Mouse (Mus musculus) heart, postnatal 36 days (tissue): ENCODE measurements around the gene Mtch1. TPM values are rescaled to one million over a fixed set of nuclear protein-coding genes. Genes with fewer than 3 reads are reported as not detected.

Experiments
- DNase-seq, 2 experiments: peaks; one replicate each; pipeline ENCODE4 v3.0.0; 2021 to 2022
- intact Hi-C: fragments of 180-260 bp; cut with DNase I; formaldehyde crosslinking; loops from one replicate; pipeline ENCODE4 v1.15.1; 2025
- total RNA-seq, 2 experiments: library from RNA; stranded (reverse); gene quantifications; 2 replicates each; pipeline ENCODE4 v1.2.3; 2021

Mtch1 gene
- total RNA-seq, 2 experiments from 2014 or later = 201 to 211 TPM

- intact Hi-C loops = no loop called here
These were observed 65.3 kb downstream of the Mtch1 start for GRCm38 (mm10) chr17:29282216-29282952.

More at GRCm38 (mm10) chr17:29282216-29282952, 65.3 kb downstream of the Mtch1 start:
- no peak for DNase-seq

Other genes with a start within 250 kb of the Mtch1 start
- gene Rab44, start 233.8 kb downstream of the Mtch1 start, total RNA-seq = under 1 TPM; 0.43 to 0.50 TPM
- gene Cpne5, start 109.8 kb downstream of the Mtch1 start, total RNA-seq = 1 to 10 TPM; 2.8 to 4.6 TPM
- 10 to 100 TPM; 27.0 to 27.2 TPM for gene Ppil1, start 83.7 kb downstream of the Mtch1 start, total RNA-seq
- 100 to 1,000 TPM; 228 to 258 TPM for gene BC004004, start 79.1 kb downstream of the Mtch1 start, total RNA-seq
- 10 to 100 TPM; 35.9 to 42.4 TPM for gene Pi16, start 30.3 kb downstream of the Mtch1 start, total RNA-seq
- gene Fgd2, start 13.0 kb upstream of the Mtch1 start, total RNA-seq = 1 to 10 TPM; 3.5 to 4.5 TPM
- 10 to 100 TPM; 22.3 to 36.3 TPM for gene Pim1, start 142.8 kb upstream of the Mtch1 start, total RNA-seq
- gene Gm17657, start 201.7 kb upstream of the Mtch1 start, total RNA-seq = not detected
- 10 to 100 TPM; 11.9 to 12.5 TPM for gene Tbc1d22b, start 201.9 kb upstream of the Mtch1 start, total RNA-seq
- gene Tmem217, start 204.5 kb upstream of the Mtch1 start, total RNA-seq = not detected